Mouse (Mus musculus) kidney, postnatal 10 days (tissue): ENCODE data around the gene Gpr174.
"Not testable (repeated sequence)": the region's sequence is repeated elsewhere in the genome, so short reads cannot be mapped to it uniquely, and the experiment has no call there.

ENCODE experiments used
- DNase-seq: peaks from one replicate; pipeline ENCODE4 v3.0.0; 2021; ENCODE audit warnings: mixed read lengths

The Gpr174 gene

DNA sequence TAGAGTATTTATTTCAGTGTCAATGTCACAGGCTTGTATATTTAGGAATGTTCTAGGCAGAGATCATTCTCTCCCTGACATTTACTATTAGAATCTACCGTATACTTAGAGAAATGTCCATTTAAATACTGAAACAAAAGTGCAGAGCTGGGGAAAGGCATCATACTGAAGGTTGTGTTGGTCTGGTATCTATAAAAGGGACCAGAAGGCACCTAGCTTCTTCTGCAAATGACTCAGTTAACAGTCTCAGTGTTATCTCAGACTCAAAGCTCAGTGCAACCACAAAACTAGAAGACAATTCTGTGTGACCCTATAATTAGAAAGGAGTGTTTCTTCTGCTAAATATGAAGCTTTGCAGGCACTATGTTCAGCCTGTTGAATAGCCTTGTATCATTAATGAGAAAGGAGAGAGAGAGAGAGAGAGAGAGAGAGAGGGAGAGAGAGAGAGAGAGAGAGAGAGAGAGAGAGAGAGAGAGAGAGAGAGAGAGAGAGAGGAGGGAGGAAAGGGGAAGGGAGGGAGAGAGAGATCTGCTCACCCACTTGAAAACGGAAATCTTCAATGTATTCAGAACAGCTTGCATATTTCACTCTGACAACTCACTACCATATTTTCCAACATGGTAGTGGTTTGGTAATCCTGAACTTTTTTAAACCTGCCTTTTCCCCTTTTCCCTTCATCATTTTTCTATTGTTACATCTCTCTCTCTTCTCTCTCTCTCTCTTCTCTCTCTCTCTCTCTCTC is at the start of gene Gpr174:
Gene Gpr174, plus strand, starts transcription at position 393 of the 742 bp plus-strand sequence.
- no peak for DNase-seq

DNA sequence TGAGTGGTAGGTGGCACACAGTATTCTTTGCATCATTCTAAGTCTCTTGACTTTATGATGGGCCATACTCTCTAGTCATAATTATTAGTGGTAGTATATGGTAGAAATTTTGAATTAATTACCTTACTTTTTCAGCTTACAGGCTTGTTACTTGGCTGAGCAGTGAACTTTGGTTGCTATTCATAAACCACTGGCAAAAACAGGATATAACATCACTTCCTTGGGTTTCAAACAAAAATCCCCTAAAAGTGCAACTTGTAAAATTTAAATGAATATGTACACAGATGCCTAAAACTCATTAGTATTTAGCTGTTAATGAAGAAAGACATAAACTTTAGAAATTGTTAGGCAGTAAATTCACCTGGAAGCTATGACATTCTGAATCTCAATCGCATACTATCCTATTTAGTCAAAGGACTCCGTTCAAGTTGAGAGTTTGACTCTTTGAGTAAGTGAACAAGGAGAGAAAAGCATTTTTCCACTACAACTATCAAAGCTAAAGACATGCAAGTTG is 38.0 kb upstream of the Gpr174 start:
- no peak for DNase-seq

DNA sequence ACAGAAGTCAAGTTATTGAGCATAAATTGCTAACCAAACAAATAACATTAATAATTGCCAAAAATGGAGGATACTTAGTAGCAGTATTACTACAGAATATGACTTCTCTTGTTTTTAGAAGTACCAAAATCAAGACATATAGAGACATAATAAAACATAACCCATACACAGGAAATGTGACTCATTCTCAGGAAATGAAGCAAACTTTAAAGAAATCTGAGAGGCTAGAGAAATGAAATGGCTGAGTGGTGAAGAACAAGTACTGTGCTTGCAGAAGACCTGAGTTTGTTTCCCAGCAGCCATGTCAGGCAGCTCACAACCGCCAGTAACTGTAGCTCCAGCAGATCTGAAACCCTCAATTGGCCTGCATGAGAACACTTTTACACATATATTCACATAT is 30.8 kb upstream of the Gpr174 start:
- DNase-seq, result no peak

DNA sequence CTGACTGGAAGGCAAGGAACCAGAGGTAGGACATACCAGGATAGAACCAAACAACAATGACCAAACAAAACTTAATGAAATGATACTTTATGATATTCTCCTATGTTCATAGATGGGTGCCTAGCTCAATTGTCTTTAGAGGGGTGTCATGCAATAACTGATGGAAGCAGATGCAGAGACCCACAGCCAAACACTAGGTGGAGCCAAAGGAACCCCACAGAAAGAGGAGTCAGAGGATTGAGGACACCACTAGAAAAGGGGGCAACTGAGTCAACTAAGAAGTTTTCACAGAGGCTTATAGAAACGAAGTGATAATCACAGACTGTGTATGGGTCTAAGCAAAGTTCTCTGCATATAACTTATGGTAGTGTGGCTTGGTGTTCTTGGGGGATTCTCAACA is 24.5 kb upstream of the Gpr174 start:
- DNase-seq, result no peak

DNA sequence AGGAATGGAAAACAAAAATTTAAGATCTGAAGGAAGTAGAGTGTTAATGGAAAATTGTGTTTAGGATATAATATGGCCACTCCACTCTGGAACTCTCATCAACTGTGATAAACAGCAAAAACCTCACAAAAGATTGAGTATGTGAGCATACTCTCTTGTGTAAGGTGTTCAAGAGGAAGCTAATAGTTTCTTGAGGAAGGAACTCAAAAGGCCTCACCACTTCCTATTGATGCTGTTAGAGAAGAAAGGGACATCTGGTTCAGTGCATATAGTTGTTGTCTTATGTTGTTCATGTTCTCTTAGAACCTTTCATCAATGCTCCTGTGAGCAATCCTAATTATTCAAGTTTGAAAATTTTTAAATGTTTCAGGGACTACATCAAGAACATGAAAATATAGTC is 21.0 kb upstream of the Gpr174 start:
- DNase-seq, result no peak

DNA sequence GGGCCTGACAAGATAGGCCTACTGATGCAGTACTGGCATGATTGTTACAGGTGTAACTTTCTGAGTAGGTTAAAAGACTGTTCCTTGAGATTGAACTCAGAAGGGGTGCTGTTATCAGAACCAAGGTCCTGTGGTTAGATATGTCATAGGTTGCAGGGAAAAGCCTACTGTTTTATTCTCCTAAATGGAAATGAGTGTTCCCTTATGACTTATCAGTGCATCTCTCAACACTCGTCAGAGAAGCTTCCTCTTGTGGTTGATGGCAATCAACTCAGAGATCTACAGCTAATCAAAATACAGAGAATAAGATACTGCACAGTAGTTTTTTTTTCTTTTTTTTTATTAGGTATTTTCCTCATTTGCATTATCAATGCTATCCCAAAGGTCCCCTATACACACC is 19.2 kb upstream of the Gpr174 start:
- DNase-seq, result no peak

DNA sequence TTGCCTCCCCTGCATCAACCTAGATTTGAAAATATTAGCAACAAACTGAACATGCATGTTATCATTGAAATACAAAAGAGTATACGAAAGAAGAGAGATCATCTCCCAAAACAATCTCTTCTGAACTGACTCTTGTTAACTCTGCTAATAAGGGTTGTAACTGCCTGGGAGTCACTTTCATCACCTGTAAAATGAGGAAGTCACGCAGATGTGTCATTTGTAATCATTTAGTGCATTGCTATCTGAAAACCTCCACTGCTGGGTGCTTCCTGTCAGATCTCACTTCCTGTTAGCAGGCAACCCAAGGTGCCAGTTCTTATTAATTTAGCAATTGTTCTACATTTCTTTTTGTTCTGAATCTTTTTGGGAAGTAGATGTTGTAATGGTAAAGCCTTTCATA is 5.3 kb upstream of the Gpr174 start:
- no peak for DNase-seq

DNA sequence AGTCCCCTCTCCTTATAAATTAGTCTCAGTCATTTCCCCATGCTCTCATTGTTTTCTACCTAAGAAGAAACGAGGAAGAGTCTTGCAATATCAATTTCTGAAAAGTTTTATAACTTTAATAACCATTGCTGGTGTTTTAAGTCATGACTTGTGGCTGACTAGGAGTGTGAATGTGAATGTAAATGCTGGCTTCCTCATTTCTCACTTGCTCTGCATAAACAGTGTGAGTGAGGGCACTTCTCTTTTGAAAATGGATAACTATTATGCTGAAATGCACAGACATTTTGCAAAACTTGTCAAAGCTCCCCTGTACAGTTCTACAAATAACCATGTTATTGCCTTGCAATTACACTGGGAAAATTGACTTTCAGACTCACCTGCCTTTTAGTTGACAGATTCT is 8.9 kb downstream of the Gpr174 start:
- DNase-seq, result no peak

DNA sequence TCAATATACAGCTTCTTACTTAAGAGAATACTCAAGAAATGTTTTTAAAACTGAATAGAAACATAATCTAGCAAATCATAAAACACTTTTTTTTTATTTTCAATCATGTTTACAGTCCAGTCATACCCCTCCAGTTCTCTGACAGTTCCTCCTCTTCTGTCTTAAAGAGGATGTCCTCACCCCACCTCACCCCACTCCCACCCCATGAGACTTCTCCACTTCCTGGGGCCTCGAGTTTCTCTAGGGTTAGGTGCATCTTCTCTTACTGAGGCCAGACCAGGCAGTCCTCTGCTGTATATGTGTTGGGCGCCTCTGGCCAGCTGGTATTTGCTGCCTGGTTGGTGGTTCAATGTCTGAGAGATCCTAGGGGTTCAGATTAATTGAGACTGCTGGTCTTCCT is 21.9 kb downstream of the Gpr174 start:
- no peak for DNase-seq

DNA sequence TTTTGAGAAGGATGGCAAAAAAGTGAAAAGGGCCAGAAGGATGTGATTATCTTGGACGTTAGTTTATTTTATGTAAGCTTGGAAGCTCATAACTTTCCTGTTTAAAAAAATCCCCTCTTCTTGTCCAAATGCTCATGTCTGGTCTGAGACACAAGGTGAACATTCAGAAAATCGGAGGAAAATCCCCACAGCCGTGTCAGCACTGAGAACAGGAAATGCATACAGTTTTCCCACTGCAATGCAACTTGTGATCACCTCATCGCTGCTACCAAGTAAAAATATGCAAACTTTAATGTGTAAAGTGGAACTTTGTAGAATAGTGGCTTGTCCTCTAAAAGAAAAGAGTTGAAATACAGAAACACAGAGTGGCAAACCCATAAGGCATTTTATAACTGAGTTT is 28.5 kb downstream of the Gpr174 start:
- no peak for DNase-seq

DNA sequence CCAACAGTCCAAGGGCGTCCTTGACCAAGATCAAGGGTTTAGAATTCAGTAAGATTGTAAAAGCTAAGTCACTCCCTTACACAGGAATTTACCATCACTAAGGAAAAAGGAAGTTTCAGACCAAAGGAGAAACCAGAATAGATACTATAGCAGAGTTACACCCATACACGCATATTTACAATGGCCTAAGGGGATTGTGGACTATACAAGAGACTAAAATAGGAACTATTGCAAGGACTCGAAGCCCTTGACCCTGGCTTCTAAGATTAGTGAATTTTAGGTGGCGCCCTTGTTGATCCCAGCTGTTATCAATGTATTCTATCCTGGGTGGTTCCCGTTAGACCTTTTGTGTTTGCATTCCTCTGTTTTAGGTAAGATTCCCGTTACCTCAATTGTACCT is 42.2 kb downstream of the Gpr174 start:
- not testable (repeated sequence) for DNase-seq

DNA sequence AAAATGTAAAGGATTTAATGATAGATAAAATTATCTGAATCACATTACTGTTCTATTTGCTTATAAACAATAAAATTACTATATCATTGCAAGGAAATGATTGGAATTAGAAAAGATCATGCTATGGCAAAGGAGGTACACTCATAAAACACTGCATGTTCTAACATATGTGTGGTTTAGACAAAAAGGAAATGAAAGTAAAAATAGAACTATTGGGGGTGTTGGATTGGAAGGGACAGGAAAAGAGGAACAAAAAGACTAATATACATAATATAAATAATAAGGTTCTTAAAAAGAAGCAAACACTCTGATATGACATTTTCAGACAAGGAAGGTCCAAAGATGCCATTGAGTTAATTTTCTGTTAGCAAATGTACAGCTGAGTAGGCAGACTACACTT is 43.1 kb downstream of the Gpr174 start:
- no peak for DNase-seq

DNA sequence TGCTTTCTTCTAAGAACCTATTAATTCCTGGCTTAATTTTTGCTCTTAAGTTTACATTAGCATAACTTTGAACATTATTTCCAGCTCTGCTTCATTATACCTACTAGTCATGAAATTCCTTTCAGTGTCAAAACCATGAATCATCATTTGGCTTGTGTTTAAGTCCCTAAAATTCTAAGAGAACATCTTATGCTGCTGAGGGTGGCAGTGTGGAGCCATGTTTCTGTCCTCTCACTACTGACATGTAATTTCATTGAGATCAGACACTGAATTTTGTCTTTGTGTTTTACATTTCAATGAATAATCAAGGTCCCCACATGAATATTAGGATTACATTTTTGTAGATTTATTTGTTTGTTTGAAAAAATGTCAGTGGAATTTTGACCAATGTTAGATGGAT is 50.8 kb downstream of the Gpr174 start:
- no peak for DNase-seq

DNA sequence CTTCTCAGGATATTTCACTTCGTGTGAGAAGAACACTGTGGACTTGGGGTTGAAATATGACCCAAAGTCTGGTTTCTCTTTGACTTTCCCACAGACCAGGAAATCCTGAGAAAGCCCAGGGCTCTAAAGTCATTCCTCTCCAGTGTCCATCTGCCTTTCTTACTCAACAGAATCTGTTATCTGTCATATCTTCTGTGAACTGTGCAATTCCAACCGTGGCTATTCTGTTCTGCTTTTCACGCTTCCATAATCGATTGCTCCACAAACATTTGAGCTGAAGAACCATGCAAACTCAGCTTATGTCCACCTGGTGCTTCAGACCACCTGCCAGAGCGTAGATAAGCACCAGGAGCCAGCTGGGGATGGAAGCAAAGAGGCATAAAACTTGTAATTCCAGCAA is 56.9 kb downstream of the Gpr174 start:
- DNase-seq, result no peak

DNA sequence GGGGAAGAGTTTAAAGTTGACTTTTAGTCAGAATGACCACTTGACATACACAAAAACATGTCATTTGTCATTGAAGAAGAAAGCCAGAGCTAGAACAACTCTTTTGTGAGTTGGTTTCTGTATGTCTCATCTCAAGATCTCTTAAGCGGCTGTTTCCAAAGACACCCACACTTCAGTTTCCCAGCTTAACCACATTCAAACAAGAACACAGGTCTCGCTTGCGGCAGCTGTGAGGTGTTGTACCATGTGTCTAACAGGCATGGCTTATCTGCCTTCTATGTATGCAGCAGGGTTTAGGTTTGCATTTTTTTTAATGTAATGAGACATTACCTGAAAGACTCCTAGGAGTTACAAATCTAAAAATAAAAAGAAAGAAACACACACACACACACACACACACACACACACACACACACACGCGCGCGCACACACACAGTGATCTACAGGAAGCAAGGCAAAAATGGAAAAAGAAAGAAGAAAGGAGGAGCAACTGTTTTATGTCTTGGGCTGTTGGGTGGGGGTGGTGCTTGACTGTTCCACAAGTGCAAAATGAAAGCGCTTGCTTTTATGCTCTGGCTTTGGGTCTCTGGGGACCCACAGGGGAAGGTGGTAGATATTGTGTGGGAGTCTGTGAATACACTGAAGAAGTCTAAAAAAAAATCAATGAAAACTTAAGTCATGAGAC is 70.2 kb downstream of the Gpr174 start:
- DNase-seq, result no peak

DNA sequence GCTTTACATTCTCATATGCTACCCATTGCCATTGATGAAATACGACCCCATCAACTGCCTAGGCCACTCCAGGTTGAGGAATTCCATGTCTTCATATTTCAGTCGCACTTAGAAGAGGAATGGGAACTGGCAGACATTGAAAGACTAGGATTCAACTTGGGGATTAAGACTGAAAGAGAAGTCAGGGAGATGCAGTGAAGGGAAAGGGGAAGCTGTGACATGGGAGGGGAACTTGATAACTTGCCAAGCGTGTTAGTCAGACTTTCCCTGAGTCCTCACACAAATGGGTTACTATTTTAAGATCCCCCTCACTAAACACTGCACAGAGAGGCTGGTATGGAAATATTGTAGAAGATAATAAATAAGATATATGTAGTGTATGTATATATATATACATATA is 74.2 kb downstream of the Gpr174 start:
- DNase-seq, result no peak

DNA sequence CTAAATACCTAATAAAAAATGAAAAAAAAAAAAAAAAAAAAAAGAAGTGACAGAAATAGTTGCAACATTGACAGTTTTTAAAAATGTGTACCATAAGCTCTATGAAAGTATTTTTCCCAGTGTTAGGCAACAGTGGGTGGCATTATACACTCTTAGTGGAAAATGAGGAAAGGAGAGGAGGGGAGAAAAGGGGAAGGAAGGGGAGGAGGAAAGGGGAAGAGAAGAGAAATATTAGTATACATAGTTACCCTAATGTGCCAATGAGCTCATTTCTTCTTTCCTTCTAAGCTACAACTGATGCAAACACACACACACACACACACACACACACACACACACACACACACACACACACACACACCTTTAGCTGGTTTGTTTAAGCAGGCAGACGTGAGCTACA is 80.9 kb downstream of the Gpr174 start:
- no peak for DNase-seq

DNA sequence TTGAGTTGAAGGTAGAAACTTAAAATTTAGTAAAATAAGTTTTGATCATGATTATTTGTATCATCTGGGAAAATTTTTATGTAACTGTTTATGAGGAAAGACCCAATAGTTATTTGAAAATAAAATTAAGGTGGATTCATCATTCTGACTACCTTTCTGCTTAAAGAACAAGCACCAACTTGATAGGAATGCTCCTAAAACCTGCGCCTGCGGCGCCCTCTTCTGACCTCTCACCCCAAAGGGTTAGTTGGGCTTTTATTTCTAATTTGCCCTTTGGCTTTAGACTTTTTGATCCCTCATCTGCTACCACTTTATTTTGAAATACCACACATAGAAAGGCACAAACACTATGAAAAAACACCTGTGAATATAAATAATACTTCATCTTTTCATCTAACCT is 86.3 kb downstream of the Gpr174 start:
- DNase-seq, result no peak
